Mouse (Mus musculus) liver, embryonic 14.5 days (tissue): ENCODE data around the gene Col4a2. TPM values are rescaled to one million over a fixed set of nuclear protein-coding genes. Genes with fewer than 3 reads are reported as not detected.

Source experiments
- ATAC-seq: fragments of 200-750 bp; cut with Nextera tagmentation; 2 replicates; pipeline ENCODE4 v1.8.0; 2017; ENCODE audit warnings: moderate number of reproducible peaks, mild to moderate bottlenecking, moderate library complexity; ENCODE audit not compliant: insufficient read depth
- DNase-seq, 3 experiments: peaks; one replicate each; pipeline ENCODE4 v3.0.0-alpha.2; 2012 to 2013; ENCODE audit warnings: low read depth in 3 of 3, low spot score in 3 of 3
- H3K27ac ChIP-seq: fragments of 300-500 bp; sonication (generic); 2 replicates; pipeline ENCODE4 v1.5.1; 2014; ENCODE audit warnings: moderate library complexity, mild to moderate bottlenecking, control low read depth, inconsistent platforms
- H3K27me3 ChIP-seq: fragments of 300-500 bp; sonication (generic); 2 replicates; pipeline ENCODE4 v1.6.1; 2014; ENCODE audit warnings: mild to moderate bottlenecking, low read length, moderate library complexity; ENCODE audit not compliant: control insufficient read depth, insufficient read depth
- H3K36me3 ChIP-seq: fragments of 300-500 bp; sonication (generic); replicated peaks from 2 replicates; pipeline ENCODE4 v1.6.1; 2014; ENCODE audit warnings: low read depth; ENCODE audit not compliant: control insufficient read depth, insufficient read depth
- H3K4me1 ChIP-seq, 2 experiments: fragments of 200-500 bp in 1 of 2; fragments of 300-500 bp in 1 of 2; sonication (generic) in 1 of 2; replicated peaks; 2 replicates each; pipeline ENCODE4 v1.6.1; 2012 to 2014; ENCODE audit warnings: antibody characterized with exemption in 1 of 2, inconsistent platforms in 1 of 2, low read length in 1 of 2; ENCODE audit not compliant: control insufficient read depth in 2 of 2, insufficient read depth in 2 of 2
- H3K4me2 ChIP-seq: fragments of 300-500 bp; sonication (generic); 2 replicates; pipeline ENCODE4 v1.6.1; 2014; ENCODE audit warnings: low read depth, mild to moderate bottlenecking, control low read depth, moderate library complexity
- H3K4me3 ChIP-seq, 2 experiments: fragments of 200-500 bp in 1 of 2; fragments of 300-500 bp in 1 of 2; sonication (generic) in 1 of 2; 2 replicates each; pipeline ENCODE4 v1.5.1; 2012 to 2014; ENCODE audit warnings: low read depth in 2 of 2, low read length in 2 of 2, mild to moderate bottlenecking in 2 of 2, control low read depth in 1 of 2, inconsistent platforms in 1 of 2, moderate library complexity in 1 of 2; ENCODE audit not compliant: insufficient read depth in 1 of 2
- H3K9ac ChIP-seq: fragments of 300-500 bp; sonication (generic); replicated peaks from 2 replicates; pipeline ENCODE4 v1.6.1; 2014; ENCODE audit warnings: mild to moderate bottlenecking, control low read depth, moderate library complexity
- H3K9me3 ChIP-seq: fragments of 300-500 bp; sonication (generic); 2 replicates; pipeline ENCODE4 v1.6.1; 2016; ENCODE audit warnings: low read length, mixed read lengths; ENCODE audit not compliant: control insufficient read depth
- CTCF ChIP-seq: IDR thresholded peaks from 2 replicates; pipeline ENCODE4 v1.5.1; 2016; ENCODE audit warnings: antibody characterized with exemption, low read depth, control low read depth
- EP300 ChIP-seq: IDR thresholded peaks from 2 replicates; pipeline ENCODE4 v1.6.1; 2016; ENCODE audit warnings: antibody characterized with exemption, low read depth
- WGBS: fragments of 180-500 bp; shearing (Covaris S2); extraction: QIAGEN DNeasy Blood & Tissue Kit; methylation state at CpG from one replicate; pipeline ENCODE4 v1.1.7; 2014; ENCODE audit not compliant: insufficient replicate concordance; 5-methylcytosine and 5-hydroxymethylcytosine counted together
- polyA plus RNA-seq, 2 experiments: library from polyadenylated mRNA; depleted of rRNA in 1 of 2; stranded (reverse) in 1 of 2; unstranded in 1 of 2; fragments of >200 nt; fragmentation: Nextera tagmentation in 1 of 2; extraction: Ambion mirVana in 1 of 2; gene quantifications; 2 replicates each; pipeline versions ENCODE4 v1.2.1 to v1.2.3; 2012 to 2014

Gene Col4a2
- polyA plus RNA-seq, 2 experiments = 4.7 to 4.9 TPM

DNA sequence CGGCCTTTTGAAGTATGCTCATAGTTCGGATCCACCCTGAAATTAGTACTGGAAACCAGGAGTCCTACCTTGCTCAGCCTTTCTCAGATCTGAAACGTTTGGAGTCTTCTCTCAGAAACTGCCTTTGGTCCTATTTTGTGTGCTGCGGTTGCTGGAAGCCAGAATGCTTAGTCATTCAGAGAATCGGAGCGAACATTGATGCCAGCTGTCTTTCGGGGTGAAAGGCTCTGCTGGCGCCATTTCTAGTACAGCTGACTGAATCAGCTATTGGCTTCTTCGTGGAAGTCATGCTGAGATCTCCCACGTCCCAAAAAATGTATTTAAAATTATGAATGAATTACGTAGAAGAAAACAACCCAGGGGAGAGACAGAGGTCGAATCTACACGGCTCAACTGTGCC lies 105.2 kb downstream of the Col4a2 start:
- TF ChIP-seq EP300 = no peak
- DNase-seq (no peak), ATAC-seq (no peak)
- Histone ChIP-seq H3K27me3 (no peaks in the 10 kb centered on the region), H3K4me2 (no peak overlapping the region), H3K9me3 (no peaks in the 10 kb centered on the region), H3K9ac (no peak overlapping the region), H3K4me3 (no peak overlapping the region), H3K4me1 (no peaks in the 10 kb centered on the region), H3K27ac (no peak overlapping the region), H3K36me3 (no peaks in the 10 kb centered on the region)
- 58% methylated on average over 13 of the region's 13 CpGs for WGBS

DNA sequence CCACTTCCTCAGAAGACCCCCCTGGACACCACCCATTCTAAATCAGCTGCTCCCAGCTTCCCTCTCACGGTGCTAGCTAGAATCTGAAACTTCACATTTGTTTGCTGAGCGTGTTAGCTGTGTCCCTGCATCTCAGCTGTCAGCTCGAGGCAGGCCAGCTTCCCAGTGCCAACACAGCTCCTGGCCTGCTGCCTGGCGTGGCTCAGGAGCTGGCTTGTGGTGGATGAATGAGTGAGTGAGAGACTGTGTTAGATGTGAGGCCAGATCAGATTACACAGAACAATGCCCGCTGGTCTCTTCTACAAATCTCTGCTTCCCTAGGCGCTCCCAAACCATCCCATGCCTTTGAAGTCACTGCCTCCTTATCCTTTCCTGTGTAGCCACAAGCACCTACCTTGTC lies 106.6 kb downstream of the Col4a2 start:
- no peak overlapping the region for H3K9ac ChIP-seq
- TF ChIP-seq EP300 = no peak
- TF ChIP-seq CTCF = no peak
- no peak overlapping the region for H3K27ac ChIP-seq
- ATAC-seq (no peak), DNase-seq (no peak)
- H3K4me1 ChIP-seq = no peaks in the 10 kb centered on the region
- no peaks in the 10 kb centered on the region for H3K9me3 ChIP-seq
- 36% methylated on average over 6 of the region's 6 CpGs for WGBS
- H3K4me3 ChIP-seq = no peak overlapping the region
- no peaks in the 10 kb centered on the region for H3K27me3 ChIP-seq
- H3K36me3 ChIP-seq = no peaks in the 10 kb centered on the region
- H3K4me2 ChIP-seq = no peak overlapping the region

DNA sequence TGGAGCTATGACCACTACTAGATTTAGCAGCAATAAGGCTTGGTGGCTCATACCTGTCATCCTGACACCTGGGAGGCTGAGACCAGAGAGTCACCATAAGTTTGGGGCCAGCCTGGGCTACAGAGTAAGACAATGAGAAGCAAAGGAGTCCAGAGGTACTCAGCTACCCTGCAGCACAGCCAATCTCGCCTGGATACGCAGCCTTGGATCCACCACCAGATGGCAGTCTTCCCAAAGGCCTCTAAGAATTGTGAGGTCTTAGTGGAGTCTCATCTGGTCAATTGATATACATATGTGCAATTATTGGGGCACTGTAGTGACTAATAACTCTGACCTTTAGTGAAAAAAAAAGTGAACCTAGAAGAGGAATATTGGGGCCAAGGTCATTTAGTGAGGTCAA lies 107.0 kb downstream of the Col4a2 start:
- H3K9ac ChIP-seq = no peak overlapping the region
- DNase-seq (peak; percentile 24 to 30 (median 27)), ATAC-seq (no peak)
- H3K4me3 ChIP-seq = no peak overlapping the region
- TF ChIP-seq CTCF (peak; percentile 83), EP300 (no peak)
- 20% methylated on average over 2 of the region's 2 CpGs for WGBS
- no peaks in the 10 kb centered on the region for H3K9me3 ChIP-seq
- no peak overlapping the region for H3K27ac ChIP-seq
- H3K4me2 ChIP-seq = no peak overlapping the region
- no peaks in the 10 kb centered on the region for H3K36me3 ChIP-seq
- H3K4me1 ChIP-seq = no peaks in the 10 kb centered on the region
- H3K27me3 ChIP-seq = no peaks in the 10 kb centered on the region

GRCm38 (mm10) chr8:11421105-11421504 lies 108.5 kb downstream of the Col4a2 start:
- Histone ChIP-seq H3K27me3 (no peaks in the 10 kb centered on the region), H3K9ac (no peak overlapping the region), H3K4me3 (no peak overlapping the region), H3K27ac (no peak overlapping the region), H3K4me1 (no peaks in the 10 kb centered on the region), H3K4me2 (no peak overlapping the region), H3K36me3 (no peaks in the 10 kb centered on the region), H3K9me3 (no peaks in the 10 kb centered on the region)
- ATAC-seq (no peak), DNase-seq (no peak)
- 48% methylated on average over 14 of the region's 14 CpGs for WGBS
- TF ChIP-seq EP300 (no peak), CTCF (peak; percentile 86)

DNA sequence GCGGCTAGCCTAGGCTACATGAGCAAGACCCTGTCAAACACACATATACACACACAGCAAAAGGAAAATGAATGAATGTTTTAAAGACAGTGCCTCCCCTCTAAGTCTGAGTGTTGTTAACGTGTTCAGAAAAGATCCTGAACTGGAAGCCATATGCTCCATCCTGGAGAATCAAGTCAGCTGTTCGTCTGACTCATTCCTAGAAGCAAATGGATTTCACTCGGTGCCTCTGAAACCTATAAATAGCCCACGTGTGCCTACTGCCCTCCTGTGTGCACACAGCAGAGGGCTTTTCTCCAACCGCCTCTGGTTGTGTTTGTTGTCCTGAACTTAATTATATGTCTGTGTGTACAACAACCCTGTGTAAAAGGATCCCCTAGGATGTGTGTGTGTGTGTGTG lies 109.4 kb downstream of the Col4a2 start:
- no peak overlapping the region for H3K9ac ChIP-seq
- no peak overlapping the region for H3K4me3 ChIP-seq
- no peaks in the 10 kb centered on the region for H3K9me3 ChIP-seq
- ATAC-seq (no peak), DNase-seq (no peak)
- no peak overlapping the region for H3K27ac ChIP-seq
- H3K4me1 ChIP-seq = no peaks in the 10 kb centered on the region
- H3K36me3 ChIP-seq = no peaks in the 10 kb centered on the region
- H3K27me3 ChIP-seq = no peaks in the 10 kb centered on the region
- no peak overlapping the region for H3K4me2 ChIP-seq
- 50% methylated on average over 6 of the region's 6 CpGs for WGBS
- TF ChIP-seq CTCF = no peak
- no peak for TF ChIP-seq EP300
